8 mouse cellular contexts compared by ENCODE assay signal in the genomic region with DNA sequence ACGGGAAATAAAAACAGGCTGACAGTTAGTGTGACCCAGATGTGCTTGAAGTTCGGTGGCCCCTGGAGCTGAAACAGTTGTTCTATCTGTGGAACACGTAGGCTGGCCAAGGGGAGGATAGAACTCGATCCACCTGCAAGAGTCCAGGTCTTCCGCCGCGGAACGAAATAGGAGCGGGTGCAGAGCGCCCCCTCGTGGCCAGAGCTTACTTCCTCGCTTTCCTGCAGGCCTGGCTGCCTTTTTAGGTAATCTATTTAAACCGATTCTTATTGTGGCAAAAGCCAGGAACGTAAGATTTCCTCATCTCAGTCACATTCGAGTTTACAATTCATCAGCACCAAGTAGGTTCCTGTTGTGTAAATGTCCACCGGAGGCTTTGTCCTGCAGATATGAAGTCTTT.
DNase-seq lines count a peak whose midpoint lies in the region; TF ChIP-seq lines count a peak whose summit lies in the region.

No protein-coding gene starts in this region.

- H3K9me3 ChIP-seq in E14TG2a.4 (ENCODE audit: low read length) = peaks cover 3% of the 10 kb centered on the region

- no peaks in the 10 kb centered on the region for H3K36me3 ChIP-seq in E14TG2a.4 (ENCODE audit: insufficient read depth, low read length)

- peak; percentile 81 for TF ChIP-seq CTCF in E14TG2a.4 (conservative IDR thresholded peaks at IDR 0.05; ENCODE audit: low read length)

- peaks cover 57% of the 10 kb centered on the region for H3K4me1 ChIP-seq in E14TG2a.4 (replicated peaks; ENCODE audit: low read depth, low read length)

- H3K4me3 ChIP-seq in E14TG2a.4 (replicated peaks; ENCODE audit: low read length) = no peak overlapping the region

- H3K27me3 ChIP-seq in E14TG2a.4 (ENCODE audit: insufficient read depth, low read length) = peaks cover 60% of the 10 kb centered on the region

- peak; percentile 63 for DNase-seq in 3T3-L1 (ENCODE audit: low read depth, low spot score)
- peak; percentile 77 for DNase-seq in cerebellum, adult 11-12 months
- DNase-seq in frontal cortex, postnatal 25 days (ENCODE audit: low spot score in 2 of 2) = peak; percentile 69 to 79
- peak; percentile 67 for DNase-seq in kidney, postnatal 14 days
- peak; percentile 63 for DNase-seq in lung, postnatal 10 days
- DNase-seq in right cerebral cortex, postnatal 14 days = peak; percentile 88
- peak; percentile 59 to 78 for DNase-seq in urinary bladder, postnatal 4 days (ENCODE audit: low spot score in 2 of 2)
